Mouse (Mus musculus) left cerebral cortex, postnatal 25 days (tissue): ENCODE results near the gene Cxcl12. TPM values are rescaled to one million over a fixed set of nuclear protein-coding genes. Genes with fewer than 3 reads are reported as not detected.

Experiments
- DNase-seq, 2 experiments: peaks; one replicate each; pipeline ENCODE4 v3.0.0; 2022; ENCODE audit warnings: low spot score in 2 of 2, mixed read lengths in 1 of 2
- intact Hi-C: fragments of 180-260 bp; cut with DNase I; formaldehyde crosslinking; loops from one replicate; pipeline ENCODE4 v1.15.1; 2025
- total RNA-seq, 2 experiments: library from RNA; stranded (reverse); gene quantifications; 2 replicates each; pipeline ENCODE4 v1.2.3; 2021

The Cxcl12 gene
- total RNA-seq, 2 experiments from 2014 or later, result 49.7 to 53.8 TPM

DNA sequence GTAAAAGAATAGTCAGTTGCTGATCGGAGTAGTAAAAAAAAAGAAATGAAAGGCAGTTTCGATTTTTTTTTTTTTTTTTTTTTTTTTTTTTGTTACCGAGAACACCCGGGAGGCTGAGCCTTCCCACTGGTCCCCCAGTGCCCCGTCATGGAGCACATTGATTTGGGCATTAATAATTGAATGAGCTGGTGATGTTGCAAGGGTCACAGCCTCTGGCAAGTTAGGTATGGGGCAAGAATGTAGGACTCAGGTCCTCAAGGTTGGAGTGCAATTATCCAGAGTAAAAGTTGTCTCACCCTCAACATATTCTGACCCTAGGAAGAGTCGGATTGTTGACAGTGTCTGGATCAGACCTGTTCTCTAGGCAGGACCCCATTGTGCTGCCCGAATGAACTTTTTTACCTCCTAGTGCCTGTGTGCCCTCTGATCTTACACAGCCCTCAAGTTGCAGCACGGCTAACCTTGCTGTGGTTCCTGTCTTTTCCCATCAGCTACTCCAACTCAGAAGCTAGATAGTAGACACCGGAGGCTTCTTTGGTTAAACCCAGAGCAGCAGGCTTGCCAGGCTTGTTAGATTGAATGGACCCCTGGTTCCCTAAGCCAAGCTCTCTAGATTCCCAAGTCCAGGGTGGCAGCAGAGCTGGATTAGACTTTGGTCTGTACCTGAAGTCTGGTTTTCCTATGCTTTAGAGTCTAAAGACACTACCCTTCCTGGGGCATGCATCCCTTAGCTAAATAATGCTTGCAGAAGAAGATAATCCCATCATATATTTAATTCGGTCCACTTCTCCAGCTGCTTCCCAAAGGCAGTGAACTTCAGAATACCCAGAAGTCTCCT, 1.8 kb downstream of the Cxcl12 start:
- intact Hi-C loops, result loop anchor here (2.0 to 5.0 kb wide), 4 partner anchors 403 to 655 kb away; partner anchors contain the start of gene Depp1
- DNase-seq, result no peak

DNA sequence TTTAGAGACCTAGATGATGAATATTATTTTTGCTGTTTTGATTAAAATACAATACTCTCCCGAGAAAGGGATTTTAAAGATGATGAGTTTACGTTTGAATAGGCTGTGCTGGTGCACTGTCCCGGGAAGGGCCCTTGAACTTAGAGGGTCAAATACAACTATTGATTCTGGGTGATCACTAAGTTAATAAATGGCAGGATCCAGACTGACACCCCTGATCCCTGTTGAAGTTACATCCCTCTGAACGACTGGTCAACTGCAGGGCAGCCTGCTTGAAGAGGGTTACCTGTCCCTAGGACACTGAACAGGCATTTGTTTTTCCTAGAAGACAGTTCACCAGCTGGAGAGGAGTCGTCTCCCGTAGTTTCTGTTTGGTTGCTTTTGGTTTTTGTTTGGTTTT, 4.0 kb downstream of the Cxcl12 start:
- intact Hi-C loops, result no loop called here

DNA sequence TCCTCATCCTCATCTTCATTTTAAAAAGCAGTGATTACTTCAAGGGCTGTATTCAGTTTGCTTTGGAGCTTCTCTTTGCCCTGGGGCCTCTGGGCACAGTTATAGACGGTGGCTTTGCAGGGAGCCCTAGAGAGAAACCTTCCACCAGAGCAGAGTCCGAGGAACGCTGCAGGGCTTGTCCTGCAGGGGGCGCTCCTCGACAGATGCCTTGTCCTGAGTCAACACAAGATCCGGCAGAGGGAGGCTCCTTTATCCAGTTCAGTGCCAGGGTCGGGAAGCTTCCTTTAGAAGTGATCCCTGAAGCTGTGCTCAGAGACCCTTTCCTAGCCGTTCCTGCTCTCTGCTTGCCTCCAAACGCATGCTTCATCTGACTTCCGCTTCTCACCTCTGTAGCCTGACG, 5.5 kb downstream of the Cxcl12 start:
- intact Hi-C loops, result no loop called here
- peak; percentile 76 to 81 for DNase-seq

More for the DNA sequence above, 4.0 kb downstream of the Cxcl12 start:
- DNase-seq, result no peak

DNA sequence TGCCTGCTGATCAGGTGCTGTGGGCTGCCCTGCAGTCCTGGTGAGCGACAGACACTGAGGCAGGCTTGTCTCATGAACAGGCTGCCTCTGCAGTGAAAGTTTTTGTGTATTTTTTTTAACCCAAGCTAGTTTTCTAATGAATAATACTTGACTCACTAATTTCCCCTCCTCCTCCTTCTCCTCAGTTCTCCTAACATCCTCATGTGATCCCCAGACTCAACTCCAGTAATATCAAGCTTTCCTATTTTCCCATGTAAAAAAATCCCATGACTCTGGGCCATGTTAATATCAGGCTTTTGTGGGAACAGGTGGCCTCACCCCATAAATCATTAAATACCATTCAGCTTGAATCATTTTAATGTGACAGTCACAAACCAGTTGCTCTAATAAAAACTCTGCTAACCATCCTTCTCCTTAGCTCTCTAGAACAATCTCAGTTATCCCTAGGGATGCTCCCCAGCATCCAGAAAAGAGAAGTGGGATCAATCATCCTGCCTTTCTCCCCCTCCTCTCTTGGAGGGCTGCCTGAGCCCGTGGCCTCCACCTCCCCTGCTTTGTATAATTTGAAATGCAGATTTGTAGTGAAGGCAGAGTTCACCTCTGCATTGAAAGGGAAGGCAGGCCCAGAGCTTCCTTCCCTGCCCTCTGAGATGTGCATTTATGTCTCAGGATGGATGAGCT, 6.9 kb downstream of the Cxcl12 start:
- intact Hi-C loops, result loop anchor here (5.0 kb wide), 1 partner anchor 257 kb away; no protein-coding TSS in a partner anchor
- no peak for DNase-seq

DNA sequence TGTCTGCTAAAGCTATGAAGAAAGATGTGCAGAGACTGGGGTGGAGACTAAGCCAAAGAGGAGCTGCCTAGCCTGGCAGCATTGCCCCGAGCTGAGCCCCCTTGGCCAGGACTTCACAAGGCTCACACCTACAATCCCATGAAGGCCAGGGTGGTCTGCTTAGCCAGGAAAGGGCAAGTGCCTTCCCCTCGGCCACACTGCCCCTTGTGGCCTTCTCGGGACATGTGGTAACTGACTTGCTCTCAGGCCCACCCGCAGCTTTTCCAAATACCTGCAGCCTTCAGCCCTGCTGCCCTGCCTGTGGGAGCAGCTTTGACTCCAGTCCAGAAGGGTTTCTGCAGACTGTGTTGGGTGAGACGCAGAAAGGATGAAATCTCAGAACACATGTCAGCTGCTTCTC, 8.1 kb downstream of the Cxcl12 start:
- intact Hi-C loops, result loop anchor here (5.0 kb wide), 1 partner anchor 256 kb away; no protein-coding TSS in a partner anchor
- DNase-seq, result no peak

DNA sequence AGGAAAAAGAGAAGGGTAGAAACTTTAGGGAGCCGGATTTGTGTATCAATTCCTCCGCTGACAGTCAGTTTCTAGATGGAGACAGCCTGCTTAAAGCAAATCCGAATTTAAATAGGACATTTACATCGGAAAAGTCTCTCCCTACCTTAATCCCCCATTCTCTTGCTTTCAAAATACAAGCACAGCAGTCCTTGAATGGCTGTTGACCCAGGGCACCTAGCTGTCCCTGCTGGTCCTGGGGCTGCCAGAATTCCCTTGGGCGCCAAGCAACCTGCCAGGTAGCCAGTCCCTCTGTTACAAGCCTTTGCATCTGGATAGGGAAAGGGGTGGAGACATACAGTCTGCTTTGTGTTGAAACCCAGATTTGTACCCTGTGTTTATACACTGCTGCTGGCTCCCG, 12.0 kb downstream of the Cxcl12 start:
- intact Hi-C loops, result no loop called here
- DNase-seq, result no peak

DNA sequence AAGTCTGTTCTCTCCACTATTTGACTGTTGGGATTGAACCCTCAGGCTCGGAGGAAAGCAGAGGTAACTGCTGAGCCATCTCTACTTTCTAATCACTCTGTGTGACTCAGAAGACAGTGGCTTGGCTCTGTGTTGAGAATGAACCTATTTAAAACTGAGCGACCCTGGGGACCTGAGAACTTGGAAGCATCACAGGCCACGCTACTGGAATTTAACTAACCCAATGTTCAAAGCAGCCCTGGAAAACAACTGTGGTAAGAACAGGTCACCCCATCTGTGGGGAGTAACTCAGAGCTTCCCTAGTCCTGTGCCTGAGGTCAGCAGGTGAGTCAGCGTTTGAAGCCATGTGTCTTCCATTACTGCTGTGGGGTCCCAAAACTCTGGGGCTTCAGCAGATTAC, 17.0 kb downstream of the Cxcl12 start:
- no peak for DNase-seq
- intact Hi-C loops, result no loop called here

DNA sequence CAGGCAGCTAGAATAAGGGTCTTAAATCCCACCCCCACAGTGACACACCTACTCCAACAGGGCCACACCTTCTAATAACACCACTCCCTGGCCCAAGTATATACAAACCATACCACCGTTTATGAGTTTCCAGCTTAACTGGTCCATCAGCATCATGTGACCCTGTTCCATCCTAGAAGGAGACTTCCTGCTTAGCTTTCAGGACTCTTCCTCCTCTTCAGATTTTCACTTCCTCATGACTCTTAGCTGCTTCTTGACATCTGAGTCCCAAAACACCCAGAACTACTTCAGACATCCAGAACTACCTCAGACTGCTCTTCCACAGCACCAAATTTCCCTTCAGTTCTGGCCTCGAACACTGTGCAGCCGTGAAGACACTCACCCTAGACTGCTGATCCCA, 22.1 kb downstream of the Cxcl12 start:
- intact Hi-C loops, result no loop called here
- no peak for DNase-seq

DNA sequence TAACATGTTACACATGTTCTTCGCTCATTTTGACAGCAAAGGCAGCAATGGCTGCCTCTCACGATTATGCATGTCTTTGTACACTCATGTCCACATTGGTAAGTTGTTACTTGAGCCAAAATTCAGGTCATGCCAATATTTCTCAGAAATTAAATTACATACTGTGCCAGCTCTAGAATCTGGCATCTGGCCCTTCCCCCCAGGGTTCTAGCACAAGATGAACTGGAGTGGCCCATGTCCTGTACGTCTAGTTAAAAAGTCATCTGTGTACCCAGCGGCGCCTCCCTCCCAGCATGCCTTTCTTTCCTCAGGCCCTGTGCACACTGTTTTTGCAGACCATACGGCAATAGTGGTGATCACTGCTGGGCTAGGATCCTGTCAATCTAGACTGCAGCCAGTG, 23.4 kb downstream of the Cxcl12 start:
- intact Hi-C loops, result no loop called here
- no peak for DNase-seq

DNA sequence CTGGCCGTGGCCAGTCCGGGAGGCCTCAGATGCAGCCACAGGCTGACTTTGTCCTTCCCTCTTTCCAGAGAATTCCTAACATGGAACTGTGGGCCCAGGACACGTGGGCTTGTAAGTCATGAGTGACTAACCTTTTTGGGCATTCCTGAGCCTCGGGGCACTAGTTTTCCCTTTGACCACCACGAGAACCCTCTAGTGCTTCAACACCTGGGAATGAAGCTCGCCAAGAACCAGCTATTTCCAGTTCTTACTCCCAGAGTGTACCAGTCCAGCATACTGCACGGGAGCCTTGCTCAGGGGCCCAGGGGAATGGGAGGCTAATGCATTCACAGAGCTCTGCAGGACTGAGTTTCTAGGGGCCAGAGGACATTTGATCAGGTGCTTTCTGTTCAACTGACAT, 24.3 kb downstream of the Cxcl12 start:
- intact Hi-C loops, result no loop called here
- no peak for DNase-seq

DNA sequence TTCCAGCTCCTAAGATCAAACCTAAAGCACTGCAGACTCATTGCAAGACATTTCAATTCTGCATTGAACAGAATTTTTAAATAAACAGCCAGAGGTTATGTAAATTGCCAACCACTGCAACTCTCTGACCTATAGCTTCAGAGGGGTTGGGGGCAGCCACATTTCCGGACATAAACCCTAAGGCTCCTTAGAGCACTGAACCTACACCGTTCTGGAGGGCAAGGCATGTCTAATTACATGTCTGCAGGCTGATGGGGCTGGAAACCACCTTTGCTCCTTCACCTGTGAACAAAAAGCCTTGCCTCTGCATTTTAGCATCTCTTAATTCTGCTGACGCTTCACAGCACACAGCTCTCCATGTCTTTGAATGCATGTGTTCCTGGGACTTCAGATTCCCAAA, 26.9 kb downstream of the Cxcl12 start:
- intact Hi-C loops, result no loop called here
- no peak for DNase-seq

DNA sequence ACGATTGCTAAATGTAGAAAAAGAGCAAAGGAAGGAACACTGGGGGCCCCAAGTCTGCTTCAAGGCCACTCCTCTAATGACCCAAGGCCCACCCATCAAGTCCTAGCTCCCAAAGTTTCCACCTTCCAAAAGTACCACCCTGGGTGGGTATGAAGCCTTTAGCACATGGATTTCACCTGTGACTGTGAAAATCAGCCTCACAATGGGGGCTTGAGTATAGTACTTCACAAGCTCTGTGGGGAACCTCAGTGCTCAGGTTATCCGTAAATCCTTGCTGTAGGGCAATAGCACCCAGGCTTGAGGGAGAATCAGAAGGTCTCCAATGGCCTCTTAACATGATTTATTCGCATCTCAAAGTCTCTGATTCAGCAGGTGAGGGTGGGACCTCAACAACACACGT, 30.5 kb downstream of the Cxcl12 start:
- intact Hi-C loops, result no loop called here
- no peak for DNase-seq

DNA sequence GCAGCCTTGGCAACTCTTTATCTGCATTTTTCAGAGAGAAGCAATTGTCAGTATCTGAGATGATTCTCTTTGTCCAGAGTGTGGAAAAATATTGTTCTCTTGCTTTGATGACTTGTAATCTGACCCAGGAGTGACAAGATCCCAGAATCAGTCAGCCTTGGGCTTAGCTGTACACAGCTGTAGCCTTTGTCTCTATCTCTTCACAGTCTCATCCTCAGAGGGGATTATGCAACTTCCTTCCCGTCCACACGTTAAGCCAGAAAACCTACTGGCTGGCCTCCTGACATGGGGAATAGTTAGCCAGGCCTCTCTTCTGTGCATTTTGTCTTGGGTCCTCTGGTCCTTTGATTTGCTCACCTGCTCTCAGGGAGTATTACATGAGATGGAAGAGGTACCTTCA, 31.4 kb downstream of the Cxcl12 start:
- intact Hi-C loops, result no loop called here

DNA sequence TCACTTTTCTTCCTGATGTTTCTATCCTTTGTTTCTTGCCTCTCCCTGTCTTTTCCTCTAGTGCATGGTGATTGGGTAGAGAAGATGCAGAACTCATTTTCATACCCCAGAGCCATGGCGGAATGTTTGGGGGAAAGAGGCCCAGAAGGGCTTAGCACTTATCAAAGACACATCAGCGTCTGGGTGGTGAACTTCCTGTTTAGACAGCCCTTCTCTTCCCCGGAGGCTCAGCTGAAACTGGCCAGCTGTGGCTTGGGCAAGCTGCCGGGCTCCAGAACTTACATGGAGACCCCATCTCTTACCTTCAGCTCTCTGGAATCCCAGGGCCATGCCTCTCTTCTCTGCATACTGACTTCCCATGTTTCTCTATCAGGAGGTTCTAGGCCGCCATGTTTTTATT, 32.6 kb downstream of the Cxcl12 start:
- DNase-seq, result no peak
- intact Hi-C loops, result no loop called here

More for the DNA sequence above, 31.4 kb downstream of the Cxcl12 start:
- DNase-seq, result no peak

DNA sequence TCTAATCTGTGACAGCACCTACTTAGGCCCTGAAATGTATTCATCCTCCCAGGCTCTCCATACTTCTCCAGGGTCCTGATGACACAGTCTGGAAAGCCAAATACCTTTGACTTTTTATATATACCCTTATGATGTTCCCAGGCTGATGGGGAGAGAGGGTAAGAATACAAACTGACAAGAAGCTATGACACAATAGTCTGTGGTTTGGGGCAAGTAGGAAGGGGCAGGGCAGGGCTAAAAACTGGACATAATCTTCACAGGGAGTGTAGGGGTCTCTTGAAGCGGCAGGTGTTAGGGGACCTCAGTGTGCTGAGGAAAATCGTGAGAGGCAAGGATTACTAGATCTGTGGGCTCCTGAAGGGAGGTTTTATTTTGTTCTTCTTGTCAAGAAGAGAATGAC, 33.1 kb downstream of the Cxcl12 start:
- intact Hi-C loops, result no loop called here

DNA sequence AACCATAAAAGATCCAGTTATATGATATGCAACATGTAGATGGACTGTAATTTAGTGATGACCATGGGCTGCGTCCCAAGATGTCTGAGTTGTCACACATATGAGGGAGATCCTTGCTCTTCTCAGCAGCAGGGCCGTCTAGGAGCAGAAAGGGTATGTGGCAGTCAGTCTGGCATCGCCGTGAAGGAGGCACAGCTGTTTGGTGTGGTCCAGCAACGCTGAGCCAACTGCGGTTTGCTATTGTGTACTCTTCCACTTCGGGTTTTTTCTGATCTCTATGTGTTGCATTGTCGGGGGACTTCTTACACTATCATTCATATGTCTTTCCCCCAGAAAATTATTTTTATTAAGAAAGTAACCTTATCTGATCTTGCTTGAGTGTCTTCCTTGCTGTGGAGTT, 33.5 kb downstream of the Cxcl12 start:
- DNase-seq, result no peak
- intact Hi-C loops, result no loop called here

More for the DNA sequence above, 33.1 kb downstream of the Cxcl12 start:
- DNase-seq, result no peak

DNA sequence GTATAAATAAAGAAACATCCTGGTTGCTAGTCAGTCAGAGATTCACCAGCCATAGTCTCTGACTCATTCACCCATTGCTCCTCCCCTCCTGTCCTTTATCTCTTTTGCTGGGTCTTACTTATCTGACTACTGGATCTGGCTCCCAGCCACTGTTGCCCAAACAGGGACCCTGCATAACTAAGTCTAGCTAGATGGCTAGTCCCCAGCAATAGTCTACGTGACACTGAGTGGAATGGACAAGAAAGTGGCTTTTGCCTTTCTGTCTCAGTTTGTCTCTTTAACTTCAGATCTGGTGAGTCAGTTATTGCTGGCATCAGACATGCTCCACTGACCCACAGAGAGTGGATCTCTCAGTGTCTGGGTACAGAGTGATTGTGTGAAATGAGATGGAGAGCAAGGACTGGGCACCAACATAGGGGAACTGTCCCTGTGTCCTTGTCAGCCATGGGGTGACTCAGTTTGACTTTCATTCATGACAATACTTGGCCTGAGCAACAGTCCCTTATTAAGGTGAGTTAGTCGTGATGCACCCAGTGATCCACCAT, 34.6 kb downstream of the Cxcl12 start:
- DNase-seq, result no peak
- intact Hi-C loops, result no loop called here

DNA sequence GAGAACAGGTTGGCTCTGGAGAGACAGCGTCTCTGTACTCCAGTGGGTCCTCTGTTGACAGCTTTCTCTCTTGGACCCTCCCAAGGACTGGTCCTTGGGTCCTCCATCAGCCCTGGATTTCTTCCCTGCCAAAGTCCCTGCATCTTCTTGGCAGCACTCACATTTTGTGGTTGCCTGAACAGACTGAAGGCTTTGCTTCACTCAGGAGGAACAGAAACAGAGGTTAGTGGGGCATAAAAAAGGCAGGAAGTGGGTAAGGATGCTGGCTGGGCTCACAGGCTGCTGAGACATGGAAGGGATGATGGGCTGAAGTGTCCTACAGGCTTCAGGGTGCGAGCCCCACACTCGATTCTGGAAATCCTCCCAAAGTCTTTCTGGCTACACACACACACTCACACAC, 35.8 kb downstream of the Cxcl12 start:
- no peak for DNase-seq
- intact Hi-C loops, result no loop called here

DNA sequence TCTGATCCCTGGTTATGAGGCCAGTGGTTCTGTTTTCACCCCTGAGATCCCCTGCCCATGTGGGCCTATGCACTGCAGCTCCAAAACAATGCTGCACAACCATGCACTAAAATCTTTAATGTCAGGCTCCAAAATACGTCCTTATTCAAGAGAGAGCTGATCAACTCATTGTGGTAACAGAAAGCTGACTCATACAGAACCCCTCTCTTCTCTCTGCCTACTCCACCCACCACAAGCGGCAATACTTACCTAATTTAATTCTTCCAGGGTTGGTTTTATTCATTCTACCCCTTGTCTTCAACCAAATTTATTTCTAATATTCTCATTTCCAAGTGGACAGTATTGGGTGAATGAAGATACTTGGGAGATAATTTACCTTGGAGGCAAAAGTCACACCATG, 38.5 kb downstream of the Cxcl12 start:
- intact Hi-C loops, result no loop called here

DNA sequence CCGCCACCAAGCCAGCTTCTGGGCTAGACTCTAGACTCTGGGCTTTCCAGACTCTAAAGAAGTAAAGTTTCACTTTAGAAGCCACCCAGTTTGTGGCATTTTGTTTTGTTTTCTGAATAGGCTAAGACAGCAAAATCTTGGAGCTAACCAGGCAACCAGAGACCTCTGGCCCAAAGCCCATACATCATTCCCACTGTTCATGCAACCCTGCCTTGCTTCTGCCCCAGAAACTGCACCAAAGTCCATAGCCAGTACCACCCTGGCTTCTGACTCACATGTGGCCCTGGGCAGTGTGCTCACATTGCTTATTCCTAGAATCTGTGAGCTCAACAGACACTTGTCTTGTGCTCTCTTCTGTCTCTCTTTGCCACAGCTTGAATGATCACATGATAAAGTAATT, 39.0 kb downstream of the Cxcl12 start:
- DNase-seq, result no peak
- intact Hi-C loops, result no loop called here

More for the DNA sequence above, 38.5 kb downstream of the Cxcl12 start:
- no peak for DNase-seq

DNA sequence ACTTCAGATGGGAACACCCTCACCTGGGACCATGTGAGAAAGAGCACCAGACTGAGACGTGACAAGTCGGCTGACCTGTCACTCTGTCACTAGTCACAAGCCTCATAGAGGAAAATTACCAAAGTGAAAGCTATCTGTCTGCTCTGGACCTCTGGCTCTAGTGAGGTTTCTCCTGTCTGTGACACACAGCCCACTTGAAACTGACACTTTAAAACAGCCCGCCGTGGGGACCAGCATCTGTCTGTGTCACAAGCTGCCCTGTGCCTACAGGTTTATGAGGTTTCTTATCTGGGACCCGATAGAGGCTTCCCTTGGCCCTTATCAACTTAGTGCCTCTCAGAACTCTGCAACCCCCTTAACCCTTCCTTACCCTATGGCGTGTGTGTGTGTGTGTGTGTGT, 41.8 kb downstream of the Cxcl12 start:
- DNase-seq, result no peak
- intact Hi-C loops, result no loop called here
